Mouse (Mus musculus): ENCODE measurements around the gene Gpha2. TPM values are rescaled to one million over a fixed set of nuclear protein-coding genes. Genes with fewer than 3 reads are reported as not detected.

The Gpha2 gene
- total RNA-seq, 2 experiments from 2014 or later = not detected

GRCm38 (mm10) chr19:6271206-6271605 is 45.0 kb downstream of the Gpha2 start:
- no peak for DNase-seq
- intact Hi-C loops (cut with DNase I) = no loop called here

- no peak for DNase-seq
- intact Hi-C loops (cut with DNase I) = no loop called here
These were observed 45.9 kb downstream of the Gpha2 start for GRCm38 (mm10) chr19:6272053-6272452.

GRCm38 (mm10) chr19:6272738-6273137 is 46.6 kb downstream of the Gpha2 start:
- intact Hi-C loops (cut with DNase I) = no loop called here
- no peak for DNase-seq

- no peak for DNase-seq
- intact Hi-C loops (cut with DNase I) = no loop called here
These were observed 47.4 kb downstream of the Gpha2 start for GRCm38 (mm10) chr19:6273592-6273991.

- intact Hi-C loops (cut with DNase I) = no loop called here
- no peak for DNase-seq
These were observed 47.9 kb downstream of the Gpha2 start for GRCm38 (mm10) chr19:6273998-6274608.

GRCm38 (mm10) chr19:6275740-6276389 is 49.7 kb downstream of the Gpha2 start:
- intact Hi-C loops (cut with DNase I) = loop anchor here (2.0 kb wide), 1 partner anchor 15 kb away; no protein-coding TSS in a partner anchor
- no peak for DNase-seq

GRCm38 (mm10) chr19:6276426-6277421 is 50.5 kb downstream of the Gpha2 start, which contains the start of gene Ehd1:
Gene Ehd1 (plus strand): TSS chr19:6276725.
- DNase-seq = peak; percentile 98
- intact Hi-C loops (cut with DNase I) = loop anchor here (2.0 kb wide), 1 partner anchor 14 kb away; no protein-coding TSS in a partner anchor

Small RNA genes within 50 kb of the gene (microRNA-seq; reads per million reads assigned to microRNA genes)
- gene Mir192 (ENCODE audit: borderline number of aligned reads in 2 of 2) (31.6 to 44.8 reads per million in 2 experiments), gene Mir194-2 (ENCODE audit: borderline number of aligned reads in 2 of 2) (17.3 to 21.5 reads per million in 2 experiments)

Other genes with a start within 250 kb of the Gpha2 start
- gene Slc22a20, start 240.2 kb upstream of the Gpha2 start, total RNA-seq (2021) = not detected
- 10 to 100 TPM; 34.7 to 35.2 TPM for gene Capn1, start 210.5 kb upstream of the Gpha2 start, total RNA-seq (2021)
- gene Syvn1, start 179.8 kb upstream of the Gpha2 start, total RNA-seq (2021) = 10 to 100 TPM; 19.4 to 26.4 TPM
- gene Mrpl49, start 168.6 kb upstream of the Gpha2 start, total RNA-seq (2021) = 10 to 100 TPM; 36.2 to 39.7 TPM
- 100 to 1,000 TPM; 556 to 559 TPM for gene Fau, start 168.5 kb upstream of the Gpha2 start, total RNA-seq (2021)
- 10 to 100 TPM; 11.3 to 11.5 TPM for gene Znhit2, start 165.2 kb upstream of the Gpha2 start, total RNA-seq (2021)
- gene Tm7sf2, start 158.0 kb upstream of the Gpha2 start, total RNA-seq (2021) = 1 to 10 TPM; 3.0 to 3.7 TPM
- 10 to 100 TPM; 23.9 to 25.0 TPM for gene Vps51, start 149.1 kb upstream of the Gpha2 start, total RNA-seq (2021)
- gene Tmem262, start 146.3 kb upstream of the Gpha2 start, total RNA-seq (2021) = not detected
- gene Gm28374, start 144.1 kb upstream of the Gpha2 start, total RNA-seq (2021) = not detected
- 10 to 100 TPM; 17.0 to 17.9 TPM for gene Zfpl1, start 141.4 kb upstream of the Gpha2 start, total RNA-seq (2021)
- gene Cdca5, start 141.4 kb upstream of the Gpha2 start, total RNA-seq (2021) = under 1 TPM; 0.19 TPM
- gene AC131692.1, start 132.0 kb upstream of the Gpha2 start, total RNA-seq (2021) = not detected
- not detected for gene Naaladl1, start 120.6 kb upstream of the Gpha2 start, total RNA-seq (2021)
- gene Sac3d1, start 107.7 kb upstream of the Gpha2 start, total RNA-seq (2021) = 1 to 10 TPM; 8.5 to 8.8 TPM
- gene Snx15, start 98.1 kb upstream of the Gpha2 start, total RNA-seq (2021) = 10 to 100 TPM; 12.8 to 13.3 TPM
- gene Batf2, start 85.4 kb upstream of the Gpha2 start, total RNA-seq (2021) = under 1 TPM; 0.69 to 0.89 TPM
- gene Arl2, start 84.8 kb upstream of the Gpha2 start, total RNA-seq (2021) = 10 to 100 TPM; 57.7 to 67.5 TPM
- gene Majin, start 42.0 kb upstream of the Gpha2 start, total RNA-seq (2021) = not detected
- 10 to 100 TPM; 34.5 to 35.3 TPM for gene Ppp2r5b, start 9.5 kb downstream of the Gpha2 start, total RNA-seq (2021)
- 10 to 100 TPM; 24.5 to 25.9 TPM for gene Atg2a, start 15.3 kb downstream of the Gpha2 start, total RNA-seq (2021)
- 100 to 1,000 TPM; 105 to 151 TPM for gene Ehd1, start 50.3 kb downstream of the Gpha2 start, total RNA-seq (2021)
- gene Cdc42bpg, start 80.1 kb downstream of the Gpha2 start, total RNA-seq (2021) = 10 to 100 TPM; 10.9 to 11.9 TPM
- 10 to 100 TPM; 12.1 to 14.2 TPM for gene Men1, start 108.6 kb downstream of the Gpha2 start, total RNA-seq (2021)
- gene Map4k2, start 114.8 kb downstream of the Gpha2 start, total RNA-seq (2021) = 10 to 100 TPM; 36.4 to 56.7 TPM
- 100 to 1,000 TPM in 1 of 2 experiments, 10 to 100 TPM in 1; 89.4 to 101 TPM for gene Sf1, start 137.3 kb downstream of the Gpha2 start, total RNA-seq (2021)
- 1,000 to 10,000 TPM; 1,171 to 1,191 TPM for gene Pygm, start 158.0 kb downstream of the Gpha2 start, total RNA-seq (2021)
- 10 to 100 TPM; 38.8 to 57.2 TPM for gene Rasgrp2, start 173.0 kb downstream of the Gpha2 start, total RNA-seq (2021)
- gene Nrxn2, start 192.4 kb downstream of the Gpha2 start, total RNA-seq (2021) = 1 to 10 TPM; 3.9 to 4.5 TPM